Mouse (Mus musculus) mouse embryonic stem cell (cell line): Measurements from ENCODE around the gene Ank2.

Experiments
- in situ Hi-C, 2 experiments: fragments of 300-500 bp; cut with MboI; formaldehyde crosslinking; loops; 1 replicate in 1 of 2; 3 replicates in 1 of 2; pipeline ENCODE4 v1.14.3; 2019 to 2020; ENCODE audit warnings: low sequenced_read_pairs in 2 of 2, low pct_unique_long_range_greater_than_20kb in 1 of 2, mixed read lengths in 1 of 2; ENCODE audit not compliant: unreplicated experiment in 1 of 2

Gene Ank2

DNA sequence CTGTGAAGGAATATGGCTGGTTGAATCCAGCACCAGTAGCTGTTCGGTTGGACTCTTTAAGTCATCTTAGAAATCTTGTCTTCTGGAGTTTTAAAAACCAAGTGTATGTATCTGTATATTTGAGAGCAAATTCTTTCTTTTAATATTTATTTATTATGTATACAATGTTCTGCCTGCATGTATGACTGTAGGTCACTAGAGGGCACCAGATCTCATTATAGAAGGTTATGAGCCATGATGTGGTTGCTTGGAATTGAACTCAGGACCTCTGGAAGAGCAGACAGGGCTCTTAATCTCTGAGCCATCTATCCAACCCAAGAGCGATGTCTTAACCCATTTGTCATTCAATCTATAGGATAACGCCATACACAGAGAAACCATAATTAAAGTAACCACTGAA lies 312.9 kb downstream of the Ank2 start:
- in situ Hi-C loops, result loop anchor here (10.0 kb wide), 1 partner anchor 79 kb away; no protein-coding TSS in a partner anchor

DNA sequence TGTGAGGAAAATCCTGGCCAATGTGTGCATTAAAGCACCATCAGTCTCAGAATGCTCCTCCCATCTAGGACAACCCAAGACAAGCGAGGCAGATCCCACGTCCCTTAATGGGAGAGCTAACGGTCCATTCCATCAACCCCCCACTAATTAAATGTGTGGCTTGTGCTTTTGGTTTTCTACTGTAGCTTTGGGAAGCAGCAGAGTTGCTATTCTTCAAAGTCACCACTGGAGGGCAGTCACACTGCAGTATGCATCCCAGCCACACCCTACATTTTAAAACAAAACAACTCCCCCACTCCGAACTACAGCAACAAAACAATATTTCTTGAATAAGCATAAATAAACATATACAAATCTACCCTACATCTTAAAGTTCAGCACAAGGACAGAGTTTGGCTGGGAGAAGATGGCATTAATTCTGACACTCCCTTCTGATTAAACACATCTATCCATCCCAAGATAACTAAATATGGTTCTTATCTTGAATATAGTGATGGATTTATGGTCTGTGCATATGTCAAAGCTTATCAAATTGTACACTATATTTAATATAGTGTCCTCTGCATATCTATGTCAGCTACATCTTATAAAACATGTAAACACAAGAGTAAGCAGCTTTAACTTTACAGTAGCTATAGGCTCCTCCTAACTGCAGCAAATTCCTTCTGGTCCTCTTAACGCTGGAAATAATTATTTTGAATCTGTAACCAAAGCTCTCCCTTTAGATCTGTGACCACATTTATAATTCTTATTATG lies 315.0 kb downstream of the Ank2 start:
- in situ Hi-C loops, result loop anchor here (10.0 kb wide), 1 partner anchor 81 kb away; no protein-coding TSS in a partner anchor

DNA sequence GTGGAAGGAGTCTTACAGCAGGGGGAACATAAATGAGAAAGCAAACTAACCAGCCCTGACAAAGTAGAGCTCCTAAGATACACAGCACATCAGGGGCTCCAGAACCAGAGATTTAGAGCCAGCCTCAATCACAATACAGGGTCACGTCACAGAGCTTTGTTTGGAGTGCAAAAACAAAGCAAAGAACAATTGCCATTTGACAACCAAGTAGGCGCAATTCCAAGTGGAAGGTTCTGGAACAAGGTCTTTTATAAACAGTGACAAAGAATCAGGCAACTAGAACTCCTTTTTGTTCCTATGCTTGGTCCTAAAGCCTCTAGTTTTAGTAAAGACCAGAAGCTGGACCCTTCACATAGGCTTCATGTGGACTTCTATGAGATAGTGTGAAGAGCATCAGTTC lies 326.5 kb downstream of the Ank2 start:
- in situ Hi-C loops, result no loop called here

DNA sequence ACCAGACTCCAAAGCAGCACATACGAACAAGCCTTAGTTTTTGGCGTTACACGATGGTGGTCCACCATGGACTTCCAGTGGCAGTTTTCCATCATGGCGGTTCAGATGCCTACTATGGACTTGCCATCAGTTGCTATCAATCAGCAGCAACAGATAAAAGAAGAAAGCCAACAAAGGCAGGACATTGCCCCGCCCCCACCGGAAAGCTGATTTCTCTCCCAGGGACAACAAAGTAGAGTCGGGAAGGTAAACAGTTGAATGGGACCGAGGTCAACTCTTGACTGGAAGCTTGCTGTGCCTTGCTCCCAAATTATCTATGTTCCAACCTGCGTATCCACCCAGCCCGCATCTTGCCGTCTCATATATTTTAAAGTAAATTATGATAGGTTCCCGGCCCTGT lies 328.9 kb downstream of the Ank2 start:
- in situ Hi-C loops, result no loop called here

DNA sequence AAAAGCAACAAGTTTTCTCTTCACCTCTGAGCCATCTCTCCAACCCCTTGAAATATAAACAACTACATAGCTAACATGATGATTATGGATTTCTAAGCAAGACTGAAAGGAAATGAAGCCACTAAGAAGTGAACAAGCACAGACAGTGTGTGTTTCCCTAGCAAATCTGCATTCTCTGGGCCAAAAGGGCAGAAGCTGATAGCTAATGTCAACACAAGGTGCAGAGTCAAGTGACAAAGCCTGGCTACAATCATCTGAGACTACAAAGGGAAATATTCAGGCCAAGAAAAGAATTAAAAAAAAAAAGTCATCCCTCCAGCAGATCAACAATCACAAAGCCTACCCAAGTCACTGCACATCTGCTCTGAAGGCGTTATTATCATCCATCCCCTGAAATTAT lies 330.0 kb downstream of the Ank2 start:
- in situ Hi-C loops, result no loop called here

DNA sequence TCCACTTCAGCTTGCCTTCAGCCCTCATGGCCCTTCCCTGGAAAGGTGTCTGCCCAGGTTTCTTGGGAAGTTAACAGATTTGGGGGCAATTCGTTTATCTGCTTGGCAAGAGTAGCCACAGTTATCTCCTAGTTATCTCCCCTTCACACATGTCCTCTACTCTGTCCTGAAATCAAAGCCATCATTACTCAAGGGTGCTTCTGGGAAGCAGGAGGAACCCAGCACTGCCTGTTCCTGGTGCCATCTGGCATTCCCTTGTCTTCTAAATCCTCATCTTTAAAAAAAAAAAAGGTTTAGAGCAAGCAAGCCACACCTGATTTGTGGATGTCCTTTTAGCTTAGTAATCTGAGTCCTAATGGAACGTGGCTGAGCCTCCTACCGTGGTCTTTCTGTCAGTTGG lies 335.4 kb downstream of the Ank2 start:
- in situ Hi-C loops, result no loop called here

DNA sequence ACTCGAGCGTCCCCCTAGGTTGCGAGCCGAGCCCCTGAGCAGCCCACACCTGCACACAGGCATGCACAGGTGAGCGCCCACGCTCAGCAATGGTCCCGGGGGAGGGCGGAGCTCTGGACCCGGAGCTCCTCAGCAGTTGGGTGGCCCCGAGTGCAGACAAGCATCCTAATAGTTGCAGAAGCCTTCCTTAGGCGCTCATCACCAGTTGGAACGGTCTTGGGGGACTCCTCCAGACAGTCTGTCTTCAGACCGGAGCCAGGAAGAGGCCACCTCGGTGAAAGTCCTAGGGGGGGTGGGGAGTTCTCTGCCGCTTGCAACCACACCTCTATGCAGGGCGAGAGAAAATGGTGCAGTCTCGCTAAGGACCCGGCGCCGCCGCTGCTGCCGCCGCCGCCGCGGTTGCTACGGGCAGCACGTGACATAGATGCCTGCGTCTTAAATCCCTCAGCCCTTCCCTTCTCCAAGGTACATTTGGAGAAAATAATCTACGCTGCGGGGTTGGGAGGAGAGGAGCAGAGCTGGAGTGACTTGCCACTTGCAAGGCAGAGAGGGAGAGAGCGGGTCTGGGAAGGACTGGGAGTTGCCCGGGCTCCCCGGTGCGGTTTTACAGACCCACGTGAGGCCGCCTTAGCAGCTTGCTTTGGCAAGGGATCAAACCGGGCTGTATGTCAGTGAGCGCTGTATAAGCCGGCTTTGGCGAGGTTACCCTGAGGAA lies 337.0 kb downstream of the Ank2 start:
- in situ Hi-C loops, result no loop called here

DNA sequence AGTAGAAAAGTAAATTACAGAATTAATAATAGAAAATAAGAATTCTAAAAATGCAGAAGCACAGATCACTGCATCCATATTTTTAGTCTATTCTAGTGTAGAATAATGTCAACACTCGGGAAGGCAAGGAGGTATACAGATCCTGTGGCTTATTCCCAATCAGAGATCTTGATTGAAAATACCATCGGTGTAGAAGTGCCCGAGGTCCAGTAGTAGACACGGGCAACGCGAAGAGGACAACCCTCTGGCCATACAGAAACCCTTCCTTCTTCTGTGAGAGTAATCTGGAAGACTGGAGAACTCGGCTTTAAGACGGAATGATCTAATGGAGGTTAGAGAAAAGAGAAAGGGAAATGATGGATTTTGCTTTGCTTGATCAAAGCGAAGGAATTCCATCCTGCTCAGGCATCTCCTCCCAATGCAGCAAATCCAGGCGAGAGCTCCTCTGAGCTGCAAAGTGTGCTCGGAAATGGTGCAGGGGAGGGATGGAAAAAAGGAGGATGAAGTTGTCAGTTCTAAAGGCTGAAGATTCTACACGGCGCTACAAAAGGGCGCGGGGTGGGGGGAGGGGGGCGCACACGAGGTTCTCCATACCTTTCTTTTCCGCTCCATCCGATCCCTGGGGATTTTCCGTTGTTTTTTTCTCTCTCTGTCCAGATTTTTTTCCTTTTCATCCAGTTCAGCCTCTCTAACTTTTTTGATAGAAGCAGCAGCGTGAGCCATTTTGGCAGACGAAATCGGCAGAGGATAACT lies 337.9 kb downstream of the Ank2 start:
- in situ Hi-C loops, result no loop called here

DNA sequence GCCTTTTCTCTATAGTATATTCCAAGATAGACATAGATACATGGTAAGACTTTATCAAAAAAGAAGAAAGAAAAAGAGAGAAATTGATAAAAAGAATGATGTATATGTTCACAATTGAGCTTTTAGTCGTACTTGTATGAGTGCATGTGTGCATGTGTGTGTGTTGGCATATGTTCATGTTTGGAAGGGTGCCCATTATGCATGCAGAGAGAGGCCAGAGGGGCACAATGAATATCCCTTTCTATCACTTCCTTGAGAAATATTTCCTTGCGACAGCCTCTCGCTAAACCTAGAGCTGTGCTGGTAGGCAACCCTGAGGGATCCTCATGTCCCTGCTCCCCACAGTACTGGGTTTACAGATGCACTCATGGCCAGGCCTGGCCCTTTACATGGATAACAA lies 341.4 kb downstream of the Ank2 start:
- in situ Hi-C loops, result no loop called here

DNA sequence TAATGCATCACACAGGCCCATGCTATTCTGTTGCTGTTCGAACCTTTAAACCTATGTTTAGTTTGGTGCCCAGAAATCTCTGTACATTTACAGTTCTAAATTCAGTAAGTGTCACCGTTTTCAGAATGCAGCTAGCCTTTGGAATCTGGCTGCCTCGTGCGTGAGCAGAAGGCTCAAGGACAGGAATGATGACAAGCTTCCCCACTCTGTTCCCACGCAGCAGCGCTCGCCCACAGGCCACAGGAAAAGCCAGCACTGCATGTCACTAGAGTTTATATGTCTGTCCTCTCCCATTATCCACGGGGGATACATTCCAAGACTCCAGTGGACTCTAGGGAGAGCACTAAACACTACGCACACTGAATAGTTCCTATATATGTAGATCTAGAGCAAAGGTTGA lies 343.1 kb downstream of the Ank2 start:
- in situ Hi-C loops, result no loop called here

DNA sequence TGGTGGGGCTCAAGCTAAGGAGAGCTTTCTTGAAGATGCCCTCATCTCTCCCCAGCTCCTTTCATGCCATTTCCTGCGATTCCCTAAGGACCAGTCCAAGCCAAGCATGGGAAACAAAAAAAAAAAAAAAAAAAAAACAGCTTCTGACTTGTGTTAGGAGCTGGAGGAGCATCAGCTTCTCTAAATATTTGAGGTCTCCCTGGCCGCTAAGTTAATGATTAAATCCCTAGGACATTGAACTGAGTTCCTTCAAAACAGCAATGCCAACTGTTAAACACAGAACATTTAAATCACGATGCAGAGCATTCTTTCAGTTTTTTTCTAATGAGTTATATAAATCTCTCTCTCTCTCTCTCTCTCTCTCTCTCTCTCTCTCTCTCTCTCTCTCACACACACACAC lies 345.3 kb downstream of the Ank2 start:
- in situ Hi-C loops, result no loop called here

DNA sequence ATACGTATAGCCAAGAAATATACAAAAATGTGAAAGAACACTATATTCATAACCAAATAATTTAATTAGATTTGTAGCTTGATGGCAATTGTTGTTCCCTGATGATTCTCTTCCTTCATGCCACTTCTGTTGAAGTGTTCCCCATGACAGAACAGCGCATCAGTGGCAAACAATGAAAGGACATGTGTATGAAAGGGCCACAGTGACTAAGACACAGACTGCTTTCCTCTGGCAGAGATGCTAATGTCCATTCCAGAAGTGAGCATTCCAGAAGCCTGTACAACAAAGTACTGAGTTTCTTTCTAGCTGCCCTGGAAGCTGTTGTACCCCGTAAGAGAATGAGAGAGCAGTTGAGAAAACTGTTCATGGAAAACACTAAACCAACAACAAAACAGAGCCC lies 345.7 kb downstream of the Ank2 start:
- in situ Hi-C loops, result no loop called here

DNA sequence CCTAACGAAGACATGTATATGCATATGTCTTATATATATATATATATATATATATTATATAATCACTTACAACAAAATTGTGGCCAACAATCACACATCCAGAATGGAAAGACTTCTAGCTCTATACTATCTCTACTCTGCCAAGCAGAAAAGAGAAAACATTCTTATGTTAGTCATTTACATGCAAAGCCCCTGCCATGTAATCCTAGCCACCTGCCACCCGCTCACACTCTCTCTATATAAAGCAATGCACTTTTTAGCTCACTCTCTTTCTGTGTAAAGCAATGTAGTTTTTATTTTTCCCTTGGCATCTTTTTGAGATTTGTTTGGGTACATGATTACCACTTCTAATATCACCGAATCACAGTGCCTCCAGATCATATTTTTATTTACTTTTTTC lies 350.5 kb downstream of the Ank2 start:
- in situ Hi-C loops, result no loop called here

DNA sequence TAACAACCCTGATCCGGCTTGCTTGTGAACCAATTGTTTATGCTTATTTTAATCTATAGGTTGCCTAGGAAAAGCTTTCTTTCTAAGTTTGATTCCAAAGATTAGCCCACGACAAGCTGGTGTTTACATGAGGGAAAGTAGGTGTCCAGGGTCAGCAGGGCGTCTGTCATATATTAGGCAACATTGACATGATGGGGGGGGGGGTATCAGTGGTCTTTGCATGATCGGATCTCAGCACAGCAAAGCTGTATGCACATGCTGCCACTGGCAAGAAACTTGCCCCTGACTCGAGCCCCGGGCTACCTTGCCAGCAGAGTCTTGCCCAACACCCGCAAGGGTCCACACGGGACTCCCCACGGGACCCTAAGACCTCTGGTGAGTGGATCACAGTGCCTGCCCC lies 358.6 kb downstream of the Ank2 start:
- in situ Hi-C loops, result no loop called here

DNA sequence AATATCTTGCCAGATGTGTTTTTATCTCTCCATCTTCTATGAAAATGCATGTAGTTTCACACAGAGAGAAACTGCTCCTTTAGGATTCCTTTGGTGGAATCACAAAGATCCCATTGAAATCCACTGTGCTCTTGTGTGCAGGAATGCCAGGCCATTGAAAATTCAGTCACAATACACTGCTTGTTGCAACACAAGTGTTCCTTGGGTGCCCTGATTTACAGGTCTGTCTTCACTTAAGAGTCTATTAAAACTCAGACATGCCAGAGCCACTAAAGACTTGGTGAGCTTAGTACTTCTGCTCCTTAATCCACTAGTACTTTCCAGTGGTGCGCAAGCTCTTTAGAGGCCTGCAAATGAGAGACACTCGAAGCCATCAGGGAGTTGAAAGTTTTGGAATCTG lies 359.5 kb downstream of the Ank2 start:
- in situ Hi-C loops, result no loop called here

DNA sequence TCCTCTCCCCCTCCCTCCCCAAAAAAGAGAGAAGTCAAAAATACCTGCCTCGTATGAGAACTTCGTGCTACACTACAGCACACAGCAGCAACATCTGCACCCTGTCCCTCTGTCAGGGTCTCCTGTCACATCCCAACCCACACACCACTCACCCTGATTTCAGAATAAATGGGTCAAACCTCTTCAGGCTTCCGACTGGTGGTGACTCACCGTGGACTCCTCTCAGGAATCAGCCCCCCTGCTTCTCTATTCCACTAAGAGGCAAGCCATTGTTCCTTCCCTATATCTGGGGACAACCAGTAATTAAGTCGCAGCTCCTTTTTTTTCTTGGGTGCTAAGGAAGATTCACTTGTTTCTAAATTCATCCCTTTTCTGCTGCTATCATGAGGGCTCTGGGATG lies 361.6 kb downstream of the Ank2 start:
- in situ Hi-C loops, result no loop called here

DNA sequence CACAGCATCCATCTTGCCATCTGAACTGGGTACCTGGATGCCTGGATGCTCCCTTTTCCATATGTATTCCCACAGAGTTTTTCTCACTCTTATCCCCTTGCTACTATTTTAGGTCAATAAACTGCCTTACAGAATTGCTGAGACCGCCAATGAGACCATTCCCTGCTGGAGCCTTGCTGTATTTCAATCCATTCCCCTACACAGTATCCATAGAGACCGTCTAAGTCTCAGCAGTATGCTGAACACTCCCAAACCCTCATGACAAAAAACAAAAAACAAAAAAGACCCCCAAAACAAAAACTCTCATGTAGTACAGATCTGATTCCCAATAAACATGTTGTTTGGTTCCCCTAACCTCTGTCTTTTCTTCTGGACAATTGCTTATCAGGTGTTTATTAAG lies 365.1 kb downstream of the Ank2 start:
- in situ Hi-C loops, result no loop called here

DNA sequence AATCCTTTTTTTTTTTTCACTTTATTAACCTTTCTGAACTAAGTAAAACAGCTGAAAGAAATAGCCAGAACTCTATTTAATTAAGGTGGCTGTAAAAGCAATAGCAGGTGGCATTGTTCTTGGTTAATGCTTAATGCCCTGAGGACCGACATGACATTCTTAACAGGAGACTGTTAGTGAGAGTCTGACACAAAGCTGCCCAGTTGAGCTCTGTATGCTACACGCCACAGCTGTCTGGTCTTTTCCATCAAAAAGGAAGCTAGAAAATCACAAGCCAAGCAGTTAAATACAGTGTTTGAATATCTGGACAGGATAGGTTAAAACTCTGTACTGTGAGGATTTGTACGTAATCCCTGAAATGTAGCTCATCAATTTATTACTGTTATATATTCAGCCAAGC lies 368.1 kb downstream of the Ank2 start:
- in situ Hi-C loops, result no loop called here

DNA sequence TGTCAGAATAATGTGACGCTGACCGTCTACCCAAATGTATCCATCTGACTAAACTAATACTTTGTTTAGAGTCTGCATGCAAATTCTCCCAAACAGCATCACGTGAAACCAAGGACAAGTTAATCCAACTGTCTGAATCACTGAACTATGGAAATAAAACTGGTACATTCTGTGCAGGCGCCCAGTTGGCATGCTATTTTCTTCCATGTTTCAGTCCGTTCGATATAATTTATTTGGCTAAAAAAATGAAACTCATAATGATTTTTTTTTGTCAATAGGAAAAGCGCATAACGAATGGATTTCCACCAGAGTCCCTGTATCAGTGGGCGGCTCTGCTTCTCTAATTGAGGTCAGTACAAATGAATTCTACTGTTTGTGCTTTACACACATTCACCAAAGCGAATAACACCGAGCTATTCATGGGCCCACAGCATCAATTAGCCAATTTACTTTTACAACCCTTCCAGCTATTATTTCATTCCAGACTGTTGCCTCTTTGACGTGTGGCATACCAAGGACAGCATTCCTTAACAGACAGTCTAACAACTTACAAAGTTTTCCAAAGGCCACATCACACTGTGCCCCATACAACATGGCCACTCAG lies 368.9 kb downstream of the Ank2 start:
- in situ Hi-C loops, result no loop called here
